Mouse (Mus musculus) hindbrain, embryonic 10.5 days (tissue): Measurements from ENCODE around the gene Ddx4. TPM values are rescaled to one million over a fixed set of nuclear protein-coding genes. Genes with fewer than 3 reads are reported as not detected.
"Not testable (repeated sequence)": the region's sequence is repeated elsewhere in the genome, so short reads cannot be mapped to it uniquely, and the experiment has no call there.

Experiments
- DNase-seq: peaks from one replicate; pipeline ENCODE4 v3.0.0-alpha.2; 2017; ENCODE audit warnings: low spot score
- H3K27ac ChIP-seq: fragments of 300-500 bp; sonication (generic); 2 replicates; pipeline ENCODE4 v1.5.1; 2016; ENCODE audit warnings: mild to moderate bottlenecking, moderate library complexity
- H3K27me3 ChIP-seq: fragments of 300-500 bp; sonication (generic); 2 replicates; pipeline ENCODE4 v1.6.1; 2016; ENCODE audit warnings: mild to moderate bottlenecking; ENCODE audit not compliant: poor library complexity, insufficient read depth, severe bottlenecking
- H3K36me3 ChIP-seq: fragments of 300-500 bp; sonication (generic); 2 replicates; pipeline ENCODE4 v1.6.1; 2016; ENCODE audit warnings: mild to moderate bottlenecking, moderate library complexity
- H3K4me1 ChIP-seq: fragments of 300-500 bp; sonication (generic); replicated peaks from 2 replicates; pipeline ENCODE4 v1.6.1; 2016; ENCODE audit warnings: mild to moderate bottlenecking
- H3K4me3 ChIP-seq: fragments of 300-500 bp; sonication (generic); 2 replicates; pipeline ENCODE4 v1.5.1; 2016; ENCODE audit warnings: mild to moderate bottlenecking, moderate library complexity
- H3K9me3 ChIP-seq: fragments of 300-500 bp; sonication (generic); 2 replicates; pipeline ENCODE4 v1.6.1; 2016; ENCODE audit warnings: mild to moderate bottlenecking, moderate library complexity
- WGBS: fragments of 180-500 bp; shearing (Covaris S2); methylation state at CpG from one replicate; pipeline ENCODE4 v1.1.7; 2016; 5-methylcytosine and 5-hydroxymethylcytosine counted together
- polyA plus RNA-seq: library from polyadenylated mRNA; unstranded; fragments of >200 nt; fragmentation: Nextera tagmentation; extraction: Ambion mirVana; gene quantifications from 2 replicates; pipeline ENCODE4 v1.2.1, GENCODE M21; 2016

Gene Ddx4
- polyA plus RNA-seq, 1 experiment from 2014 or later: 0.31 TPM

- Histone ChIP-seq H3K4me1 (no peaks in the 10 kb centered on the region), H3K9me3 (no peaks in the 10 kb centered on the region), H3K36me3 (no peaks in the 10 kb centered on the region), H3K27ac (no peak overlapping the region), H3K4me3 (no peak overlapping the region), H3K27me3 (no peaks in the 10 kb centered on the region)
- 86% methylated on average over 3 of the region's 3 CpGs for WGBS
- DNase-seq: no peak
These were observed 30.7 kb downstream of the Ddx4 start for GRCm38 (mm10) chr13:112621592-112621991.

DNA sequence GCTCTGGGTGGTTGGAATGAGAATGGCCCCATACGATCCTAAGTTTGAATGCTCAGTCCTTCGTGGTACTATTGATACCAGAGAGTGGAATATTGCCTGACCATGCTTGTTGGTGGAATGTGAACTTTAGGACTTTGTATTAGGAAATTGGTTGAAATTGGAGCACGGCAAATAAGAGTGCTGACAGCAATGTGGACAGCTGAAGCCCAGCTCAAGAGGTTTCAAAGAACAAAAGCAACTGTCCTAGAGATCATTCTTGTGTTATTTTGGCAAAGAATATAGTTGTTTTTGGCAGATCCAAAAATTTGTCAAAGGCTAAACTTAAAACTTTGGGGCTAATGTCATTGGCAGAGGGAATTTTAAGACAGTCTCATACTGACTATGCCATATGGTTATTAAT, 43.7 kb downstream of the Ddx4 start:
- no peak for DNase-seq
- Histone ChIP-seq H3K4me1 (no peaks in the 10 kb centered on the region), H3K27me3 (no peaks in the 10 kb centered on the region), H3K27ac (no peak overlapping the region), H3K4me3 (no peak overlapping the region), H3K9me3 (no peaks in the 10 kb centered on the region), H3K36me3 (no peaks in the 10 kb centered on the region)
- WGBS: 93% methylated on average over 3 of the region's 3 CpGs

GRCm38 (mm10) chr13:112604411-112604810, 47.9 kb downstream of the Ddx4 start:
- 76% methylated on average over 4 of the region's 4 CpGs for WGBS
- Histone ChIP-seq H3K27ac (no peak overlapping the region), H3K9me3 (no peaks in the 10 kb centered on the region), H3K27me3 (no peaks in the 10 kb centered on the region), H3K4me3 (no peak overlapping the region), H3K36me3 (no peaks in the 10 kb centered on the region), H3K4me1 (no peaks in the 10 kb centered on the region)
- DNase-seq: no peak

- Histone ChIP-seq H3K27ac (no peak overlapping the region), H3K27me3 (no peaks in the 10 kb centered on the region), H3K36me3 (no peaks in the 10 kb centered on the region), H3K4me1 (no peaks in the 10 kb centered on the region), H3K9me3 (no peaks in the 10 kb centered on the region), H3K4me3 (no peak overlapping the region)
- no peak for DNase-seq
- 92% methylated on average over 1 of the region's 1 CpGs for WGBS
These were observed 48.4 kb downstream of the Ddx4 start for GRCm38 (mm10) chr13:112603839-112604238.

DNA sequence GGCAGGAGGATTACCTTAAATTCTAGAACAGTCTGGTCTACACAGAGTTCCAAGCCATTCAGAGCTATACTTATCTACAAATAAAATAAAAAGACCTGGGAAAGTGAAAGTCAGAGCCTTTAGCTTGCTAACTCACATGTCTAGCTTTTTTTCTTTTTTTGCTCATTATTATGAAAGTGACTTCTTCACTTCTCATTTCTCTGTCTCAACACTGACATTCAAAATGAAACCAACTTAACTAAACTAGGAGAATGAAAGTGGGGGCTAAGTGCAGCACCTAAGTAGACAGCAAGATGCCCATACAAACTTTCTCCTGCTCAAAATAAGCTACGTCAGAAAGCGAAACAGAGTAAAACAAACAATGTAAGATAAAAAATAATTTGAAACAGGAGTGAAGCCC, 49.7 kb downstream of the Ddx4 start:
- no peaks in the 10 kb centered on the region for H3K9me3 ChIP-seq
- 87% methylated on average over 2 of the region's 2 CpGs for WGBS
- no peaks in the 10 kb centered on the region for H3K27me3 ChIP-seq

GRCm38 (mm10) chr13:112594260-112594659, 58.0 kb downstream of the Ddx4 start, which contains the start of gene Il31ra:
Gene Il31ra (minus strand): TSS chr13:112594360.
- DNase-seq, H3K36me3 ChIP-seq, H3K27ac ChIP-seq, H3K27me3 ChIP-seq, H3K4me1 ChIP-seq, H3K9me3 ChIP-seq, H3K4me3 ChIP-seq: not testable (repeated sequence)
- 93% methylated on average over 6 of the region's 8 CpGs for WGBS

More for the DNA sequence above, 49.7 kb downstream of the Ddx4 start:
- no peaks in the 10 kb centered on the region for H3K4me1 ChIP-seq
- H3K36me3 ChIP-seq: no peaks in the 10 kb centered on the region
- no peak overlapping the region for H3K4me3 ChIP-seq
- no peak overlapping the region for H3K27ac ChIP-seq
- no peak for DNase-seq

DNA sequence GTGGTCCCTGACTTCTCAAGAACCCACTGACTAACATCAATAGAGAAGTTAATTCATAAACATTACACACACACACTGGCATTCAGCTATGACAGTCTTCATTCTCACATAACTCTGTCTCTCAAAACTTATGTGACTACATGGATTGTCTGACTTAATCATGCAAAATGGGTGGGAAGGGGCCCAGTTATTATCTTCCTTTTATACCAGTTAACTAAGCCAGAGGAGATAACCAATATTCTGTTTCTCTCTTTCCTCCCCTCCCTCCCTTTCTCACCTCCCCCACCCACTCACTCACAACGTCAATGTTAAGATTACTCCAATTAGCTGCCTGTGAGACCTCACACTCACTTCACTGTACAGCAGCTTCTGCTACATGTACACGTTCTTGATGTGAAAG, 62.0 kb downstream of the Ddx4 start:
- 75% methylated on average over 2 of the region's 2 CpGs for WGBS
- no peaks in the 10 kb centered on the region for H3K27me3 ChIP-seq
- no peaks in the 10 kb centered on the region for H3K4me1 ChIP-seq
- no peaks in the 10 kb centered on the region for H3K9me3 ChIP-seq
- H3K4me3 ChIP-seq: no peak overlapping the region
- H3K27ac ChIP-seq: no peak overlapping the region
- no peak for DNase-seq
- H3K36me3 ChIP-seq: no peaks in the 10 kb centered on the region

DNA sequence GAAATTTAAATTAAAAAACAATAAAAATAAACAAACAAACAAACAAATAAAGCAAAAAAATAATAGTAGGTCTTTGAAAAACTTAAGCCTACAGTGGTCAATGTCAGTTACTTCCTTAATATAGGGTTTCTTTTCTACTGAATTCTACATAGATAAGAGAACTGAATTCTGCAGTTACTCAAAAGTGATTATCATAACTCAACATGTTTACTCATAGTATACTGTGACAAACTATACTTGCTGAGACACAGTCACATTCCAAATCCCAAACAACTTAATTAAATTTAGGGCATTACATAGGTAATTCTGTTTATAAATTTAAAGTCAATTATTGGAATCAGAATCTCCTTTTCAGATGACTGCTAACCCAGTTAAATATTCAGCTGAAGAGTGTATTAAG, 62.6 kb downstream of the Ddx4 start:
- no peaks in the 10 kb centered on the region for H3K27me3 ChIP-seq
- H3K9me3 ChIP-seq: no peaks in the 10 kb centered on the region
- no peaks in the 10 kb centered on the region for H3K4me1 ChIP-seq
- H3K36me3 ChIP-seq: no peaks in the 10 kb centered on the region
- H3K4me3 ChIP-seq: no peak overlapping the region
- no peak for DNase-seq
- no peak overlapping the region for H3K27ac ChIP-seq

DNA sequence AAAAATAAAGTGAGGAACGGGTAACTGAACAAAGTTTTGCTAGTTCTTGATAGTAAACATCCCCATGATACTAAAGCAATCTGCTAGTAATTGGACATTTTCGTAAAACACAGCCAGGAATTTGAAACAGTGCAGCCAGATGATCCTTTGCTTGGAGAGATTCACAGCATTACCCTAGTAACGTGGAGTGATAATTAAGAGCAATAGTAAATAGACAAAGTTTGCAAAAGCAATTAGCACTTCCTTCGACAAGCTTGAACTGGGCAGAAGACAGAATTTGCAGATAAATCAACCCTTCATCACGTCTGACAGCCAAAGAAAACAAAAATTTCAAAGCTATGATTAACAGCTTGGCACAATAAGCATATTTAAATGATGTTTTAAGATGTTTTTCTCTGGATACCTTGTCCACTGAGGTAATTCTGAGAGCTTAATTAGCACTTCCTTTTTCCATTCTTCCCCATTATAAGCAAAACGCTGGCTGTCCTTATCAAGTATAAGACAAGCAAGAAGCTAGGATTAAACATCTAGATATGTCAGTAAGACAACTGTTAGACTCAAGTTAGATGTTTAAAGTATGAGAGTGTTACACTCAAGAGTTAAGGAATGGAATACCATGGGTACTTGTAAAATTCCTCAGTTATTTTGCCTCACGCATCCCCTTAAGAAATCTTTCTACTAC, 67.6 kb downstream of the Ddx4 start:
- 67% methylated on average over 7 of the region's 7 CpGs for WGBS
- DNase-seq: no peak

GRCm38 (mm10) chr13:112582291-112582690, 70.0 kb downstream of the Ddx4 start:
- no peaks in the 10 kb centered on the region for H3K27me3 ChIP-seq
- no peaks in the 10 kb centered on the region for H3K36me3 ChIP-seq
- WGBS: 91% methylated on average over 8 of the region's 8 CpGs
- H3K4me3 ChIP-seq: no peak overlapping the region
- H3K4me1 ChIP-seq: peaks cover 3% of the 10 kb centered on the region; the same call in 1 of the 2 replicates
- no peak for DNase-seq
- H3K27ac ChIP-seq: no peak overlapping the region
- H3K9me3 ChIP-seq: 0 out of 2 replicates have a peak, but pooled peaks cover 3% of the 10 kb centered on the region

More for the DNA sequence above, 67.6 kb downstream of the Ddx4 start:
- H3K27me3 ChIP-seq: no peaks in the 10 kb centered on the region
- no peaks in the 10 kb centered on the region for H3K36me3 ChIP-seq
- no peak overlapping the region for H3K4me3 ChIP-seq
- no peak overlapping the region for H3K27ac ChIP-seq
- no peaks in the 10 kb centered on the region for H3K9me3 ChIP-seq
- H3K4me1 ChIP-seq: peaks cover 3% of the 10 kb centered on the region; the same call in 1 of the 2 replicates

DNA sequence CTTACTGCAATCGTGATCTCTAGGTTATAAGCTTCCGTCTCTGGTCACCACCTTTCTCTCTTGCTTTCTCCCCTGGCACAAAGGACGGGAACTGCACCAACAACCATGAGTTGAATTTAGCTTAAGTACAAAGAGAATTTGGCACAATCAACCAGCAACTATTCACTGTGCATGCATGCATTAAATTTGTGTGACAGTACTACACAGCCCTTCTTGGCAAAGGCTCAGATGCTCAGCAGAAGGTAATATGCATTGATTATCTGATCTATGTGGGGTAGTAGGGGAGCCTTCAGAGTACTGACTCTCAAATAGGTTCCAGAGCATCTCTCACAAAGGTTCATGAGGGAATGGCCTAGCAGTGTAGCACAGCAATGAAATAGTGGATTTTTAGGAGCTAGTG, 70.5 kb downstream of the Ddx4 start:
- H3K36me3 ChIP-seq: no peaks in the 10 kb centered on the region
- H3K27ac ChIP-seq: no peak overlapping the region
- WGBS: 86% methylated on average over 3 of the region's 3 CpGs
- H3K9me3 ChIP-seq: 0 out of 2 replicates have a peak, but pooled peaks cover 3% of the 10 kb centered on the region
- H3K27me3 ChIP-seq: no peaks in the 10 kb centered on the region
- DNase-seq: no peak
- no peak overlapping the region for H3K4me3 ChIP-seq
- H3K4me1 ChIP-seq: peaks cover 3% of the 10 kb centered on the region; the same call in 1 of the 2 replicates

GRCm38 (mm10) chr13:112580590-112581320, 71.5 kb downstream of the Ddx4 start:
- DNase-seq: no peak
- Histone ChIP-seq H3K36me3 (no peaks in the 10 kb centered on the region), H3K9me3 (0 out of 2 replicates have a peak, but pooled peaks cover 3% of the 10 kb centered on the region), H3K4me3 (no peak overlapping the region), H3K27me3 (no peaks in the 10 kb centered on the region), H3K4me1 (peaks cover 3% of the 10 kb centered on the region; the same call in 1 of the 2 replicates), H3K27ac (no peak overlapping the region)
- 68% methylated on average over 11 of the region's 11 CpGs for WGBS

GRCm38 (mm10) chr13:112578041-112578440, 74.2 kb downstream of the Ddx4 start:
- H3K27ac ChIP-seq, H3K27me3 ChIP-seq, H3K4me1 ChIP-seq, H3K4me3 ChIP-seq, H3K36me3 ChIP-seq, DNase-seq, H3K9me3 ChIP-seq: not testable (repeated sequence)
- WGBS: 90% methylated on average over 11 of the region's 11 CpGs
